28 mouse cellular contexts compared by ENCODE assay signal in genomic region chr2:67931994-67932393, GRCm38 (mm10).
"Had no signal": no experiment of that assay in that cellular context is flagged by ENCODE, and none has a peak within 500 bp of the region (broad histone marks: within the 10 kb centered on the region; RNA-seq: fewer than 3 reads in every experiment).

No protein-coding gene starts in this region.

- ATAC-seq: hindbrain, postnatal 0 days; intestine, embryonic 16.5 days; liver, embryonic 12.5 days had no signal

- H3K36me3 ChIP-seq: heart, embryonic 13.5 days; heart, embryonic 15.5 days; hindbrain, embryonic 13.5 days; hindbrain, embryonic 15.5 days; kidney, embryonic 15.5 days; limb, embryonic 13.5 days; limb, embryonic 15.5 days; liver, embryonic 12.5 days had no signal

- H3K27me3 ChIP-seq: heart, embryonic 13.5 days; heart, embryonic 15.5 days; hindbrain, embryonic 13.5 days; hindbrain, embryonic 15.5 days; kidney, embryonic 15.5 days; limb, embryonic 13.5 days; limb, embryonic 15.5 days; liver, embryonic 12.5 days had no signal

- H3K4me1 ChIP-seq: heart, embryonic 13.5 days; heart, embryonic 15.5 days; hindbrain, embryonic 13.5 days; hindbrain, embryonic 15.5 days; kidney, embryonic 15.5 days; limb, embryonic 13.5 days; limb, embryonic 15.5 days; liver, embryonic 12.5 days had no signal

- H3K4me2 ChIP-seq: heart, embryonic 11.5 days; heart, embryonic 13.5 days; heart, embryonic 15.5 days; hindbrain, embryonic 13.5 days; hindbrain, embryonic 15.5 days; kidney, embryonic 15.5 days; limb, embryonic 13.5 days; limb, embryonic 15.5 days; liver, embryonic 12.5 days had no signal

- H3K9me3 ChIP-seq: heart, embryonic 13.5 days; heart, embryonic 15.5 days; hindbrain, embryonic 13.5 days; hindbrain, embryonic 15.5 days; kidney, embryonic 15.5 days; limb, embryonic 13.5 days; limb, embryonic 15.5 days; liver, embryonic 12.5 days had no signal

- H3K27ac ChIP-seq: gastrocnemius, adult 2 months; heart, adult 2 months; heart, embryonic 13.5 days; heart, embryonic 15.5 days; hindbrain, embryonic 13.5 days; hindbrain, embryonic 15.5 days; hindbrain, postnatal 0 days; kidney, embryonic 15.5 days; kidney, postnatal 0 days; limb, embryonic 13.5 days; limb, embryonic 15.5 days; liver, embryonic 12.5 days; liver, embryonic 14.5 days had no signal

- H3K9ac ChIP-seq: heart, embryonic 13.5 days; heart, embryonic 15.5 days; hindbrain, embryonic 13.5 days; hindbrain, embryonic 15.5 days; kidney, embryonic 15.5 days; limb, embryonic 13.5 days; limb, embryonic 15.5 days; liver, embryonic 12.5 days; liver, embryonic 14.5 days had no signal

- H3K4me3 ChIP-seq: gastrocnemius, adult 2 months; heart, adult 2 months; heart, embryonic 13.5 days; heart, embryonic 15.5 days; hindbrain, embryonic 13.5 days; hindbrain, embryonic 15.5 days; kidney, embryonic 15.5 days; limb, embryonic 13.5 days; limb, embryonic 15.5 days; liver, embryonic 12.5 days had no signal

- DNase-seq: gastrocnemius, adult 2 months; gastrocnemius, postnatal 14 days; gastrocnemius, postnatal 36 days; heart, adult 11 months; heart, adult 2 months; heart, postnatal 14 days; heart, postnatal 36 days; kidney, adult 11 months; kidney, adult 2 months; kidney, adult 9 months; kidney, postnatal 14 days; kidney, postnatal 36 days; layer of hippocampus, adult 9-11 months; layer of hippocampus, postnatal 36 days; left cerebral cortex, postnatal 4 days had no signal
